Mouse (Mus musculus): ENCODE data around the gene Gm2310. TPM values are rescaled to one million over a fixed set of nuclear protein-coding genes. Genes with fewer than 3 reads are reported as not detected.
A peak's percentile ranks its signal among the peaks of the same experiment; 100 is the strongest.

The Gm2310 gene
- total and polyA plus RNA-seq, 2 experiments from 2014 or later: not detected

- H3K27me3 ChIP-seq (ENCODE audit: insufficient read depth, low read length): no peaks in the 10 kb centered on the region
- no peak overlapping the region for H3K4me2 ChIP-seq (ENCODE audit: low read depth, low read length, poor library complexity, severe bottlenecking)
- TF ChIP-seq CTCF (IDR thresholded peaks at IDR 0.05): no peak
- WGBS: 88% methylated on average over 6 of the region's 6 CpGs
- no peak overlapping the region for H3K4me3 ChIP-seq (ENCODE audit: low read depth, low read length)
- ATAC-seq (ENCODE audit: low FRiP score): no peak
- no peak overlapping the region for H3K9ac ChIP-seq (replicated peaks; ENCODE audit: low read length, poor library complexity, severe bottlenecking)
- DNase-seq (ENCODE audit: low spot score): peak; percentile 33
- no peaks in the 10 kb centered on the region for H3K36me3 ChIP-seq (ENCODE audit: insufficient read depth, low read length)
- no peak overlapping the region for H3K27ac ChIP-seq (ENCODE audit: low read depth, low read length)
- H3K4me1 ChIP-seq (ENCODE audit: insufficient read depth, low read length): no peaks in the 10 kb centered on the region
- no peaks in the 10 kb centered on the region for H3K9me3 ChIP-seq (ENCODE audit: low read length)
These were observed 34.5 kb downstream of the Gm2310 start for GRCm38 (mm10) chr15:8485261-8485660.

GRCm38 (mm10) chr15:8469006-8469575, 50.7 kb downstream of the Gm2310 start:
- H3K36me3 ChIP-seq (ENCODE audit: insufficient read depth, low read length): no peaks in the 10 kb centered on the region
- no peaks in the 10 kb centered on the region for H3K27me3 ChIP-seq (ENCODE audit: insufficient read depth, low read length)
- no peak for TF ChIP-seq CTCF (IDR thresholded peaks at IDR 0.05)
- H3K9ac ChIP-seq (replicated peaks; ENCODE audit: low read length, poor library complexity, severe bottlenecking): no peak overlapping the region
- H3K9me3 ChIP-seq (ENCODE audit: low read length): no peaks in the 10 kb centered on the region
- no peaks in the 10 kb centered on the region for H3K4me1 ChIP-seq (ENCODE audit: insufficient read depth, low read length)
- no peak overlapping the region for H3K4me3 ChIP-seq (ENCODE audit: low read depth, low read length)
- WGBS: 54% methylated on average over 4 of the region's 4 CpGs
- ATAC-seq (ENCODE audit: low FRiP score) (no peak), DNase-seq (ENCODE audit: low spot score) (no peak)
- no peak overlapping the region for H3K27ac ChIP-seq (ENCODE audit: low read depth, low read length)
- no peak overlapping the region for H3K4me2 ChIP-seq (ENCODE audit: low read depth, low read length, poor library complexity, severe bottlenecking)

Other genes starting within 250 kb of the Gm2310 start
- 15.2 and 17.9 TPM in 2 replicates for gene Nipbl, start 75.5 kb downstream of the Gm2310 start, total RNA-seq (2014; rRNA removed)
- gene Nipbl, start 75.5 kb downstream of the Gm2310 start, polyA plus RNA-seq (2015; fragmentation: Nextera tagmentation; extraction: Ambion mirVana): 9.3 and 10.7 TPM in 2 replicates
- gene Slc1a3, start 190.8 kb upstream of the Gm2310 start, total RNA-seq (2014; rRNA removed): 166 and 195 TPM in 2 replicates
- 145 and 147 TPM in 2 replicates for gene Slc1a3, start 190.8 kb upstream of the Gm2310 start, polyA plus RNA-seq (2015; fragmentation: Nextera tagmentation; extraction: Ambion mirVana)

Data from midbrain, postnatal 0 days (tissue).